Mouse (Mus musculus) small intestine, adult 2 months (tissue): ENCODE data around the gene Defa23.
"Not testable (repeated sequence)": the region's sequence is repeated elsewhere in the genome, so short reads cannot be mapped to it uniquely, and the experiment has no call there.

Source experiments
- CTCF ChIP-seq: fragments of 200-500 bp; IDR thresholded peaks from 2 replicates; pipeline ENCODE4 v1.5.1; 2012; ENCODE audit warnings: low read depth, mild to moderate bottlenecking, control low read depth, inconsistent platforms, low read length, moderate library complexity, mixed read lengths; ENCODE audit not compliant: insufficient replicate concordance, insufficient read length; ENCODE audit errors: extremely low read depth
- POLR2A ChIP-seq: fragments of 200-500 bp; IDR thresholded peaks from 2 replicates; pipeline ENCODE4 v1.6.1; 2012; ENCODE audit warnings: low read depth, mild to moderate bottlenecking, control low read depth, inconsistent platforms, low read length, moderate library complexity

- not testable (repeated sequence) for TF ChIP-seq POLR2A, CTCF
Measured at GRCm38 (mm10) chr8:21010548-21010947, 44.3 kb upstream of the Defa23 start.
